Mouse (Mus musculus): ENCODE results near the gene Dnajc11. TPM values are rescaled to one million over a fixed set of nuclear protein-coding genes. Genes with fewer than 3 reads are reported as not detected.

Gene Dnajc11
- polyA plus RNA-seq, 1 experiment from 2014 or later, result 73.8 TPM

DNA sequence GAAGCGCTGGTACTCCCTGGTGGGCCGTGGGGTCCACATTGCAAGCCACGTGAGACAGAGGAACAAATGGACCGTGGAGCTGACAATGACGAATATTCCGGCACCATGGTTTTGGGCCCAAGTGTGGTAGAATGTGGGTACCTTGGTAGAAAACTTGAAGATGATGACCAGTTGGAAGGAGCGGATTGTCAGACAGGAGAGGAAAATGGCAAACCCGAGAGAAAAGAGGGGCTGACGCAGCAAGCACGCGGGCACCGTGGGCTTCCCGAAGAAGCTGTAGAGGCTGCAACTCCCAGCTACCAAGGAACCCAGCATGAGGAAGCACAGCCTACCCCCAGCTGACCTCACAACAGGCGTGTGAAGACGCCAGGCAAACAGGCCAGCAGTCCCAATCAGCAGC is 95.0 kb downstream of the Dnajc11 start:
- H3K4me2 ChIP-seq (replicated peaks; ENCODE audit: low read depth, low read length), result peak overlapping the region; percentile 95
- H3K27me3 ChIP-seq (ENCODE audit: control insufficient read depth, insufficient read depth, low read length), result no peaks in the 10 kb centered on the region; the same call in 1 of the 2 replicates
- no peak overlapping the region for H3K27ac ChIP-seq (ENCODE audit: low read depth, low read length)
- ATAC-seq (ENCODE audit: low FRiP score) (no peak), DNase-seq (ENCODE audit: low spot score) (no peak)
- H3K36me3 ChIP-seq (ENCODE audit: control insufficient read depth, insufficient read depth, low read length), result no peaks in the 10 kb centered on the region
- H3K9me3 ChIP-seq (ENCODE audit: control insufficient read depth, low read length), result no peaks in the 10 kb centered on the region
- peak overlapping the region; percentile 70; the same call in 1 of the 2 replicates for H3K4me3 ChIP-seq (ENCODE audit: low read depth, low read length)
- 61% methylated on average over 15 of the region's 15 CpGs for WGBS
- no peak overlapping the region; the same call in none of the 2 replicates for H3K9ac ChIP-seq (ENCODE audit: low read depth, low read length)
- H3K4me1 ChIP-seq (replicated peaks; ENCODE audit: control insufficient read depth, insufficient read depth, low read length), result peaks cover 24% of the 10 kb centered on the region

DNA sequence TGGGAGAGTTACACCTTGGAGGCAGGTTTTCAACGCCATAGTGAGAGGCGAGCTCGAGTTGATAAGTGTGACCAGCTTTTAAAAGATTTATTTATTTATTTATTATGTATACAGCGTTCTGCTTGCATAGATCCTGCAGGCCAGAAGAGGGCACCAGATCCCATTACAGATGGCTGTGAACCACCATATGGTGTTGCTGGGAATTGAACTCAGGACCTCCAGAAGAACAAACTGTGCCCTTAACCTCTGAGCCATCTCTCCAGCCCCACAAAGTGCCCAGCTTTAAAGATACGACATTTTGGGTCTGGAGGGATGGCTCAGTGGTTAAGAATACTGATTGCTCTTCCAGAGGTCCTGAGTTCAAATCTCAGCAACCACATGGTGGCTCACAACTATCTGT is 95.6 kb downstream of the Dnajc11 start:
- no peak for ATAC-seq (ENCODE audit: low FRiP score)
- H3K36me3 ChIP-seq (ENCODE audit: control insufficient read depth, insufficient read depth, low read length), result no peaks in the 10 kb centered on the region

DNA sequence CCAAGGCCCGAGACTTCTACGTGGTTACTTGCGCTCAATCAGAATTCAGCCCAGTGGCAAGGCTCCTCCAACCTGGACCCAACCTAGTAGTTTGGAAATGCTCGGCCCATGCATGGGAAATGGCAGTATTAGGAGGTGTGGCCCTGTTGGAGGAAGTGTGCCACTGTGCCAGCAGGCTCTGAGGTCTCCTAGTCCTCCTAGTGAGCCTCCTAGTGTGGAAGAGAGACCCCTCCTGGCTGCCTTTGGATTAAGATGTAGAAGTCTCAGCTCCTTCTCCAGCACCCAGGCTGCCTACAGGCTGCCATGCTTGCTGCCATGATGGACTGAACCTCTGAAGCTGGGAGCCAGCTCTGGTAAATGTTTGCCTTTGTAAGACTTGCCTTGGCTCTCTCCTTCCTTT is 96.5 kb downstream of the Dnajc11 start:
- H3K9ac ChIP-seq (ENCODE audit: low read depth, low read length), result no peak overlapping the region
- H3K27me3 ChIP-seq (ENCODE audit: control insufficient read depth, insufficient read depth, low read length), result no peaks in the 10 kb centered on the region; the same call in 1 of the 2 replicates
- ATAC-seq (ENCODE audit: low FRiP score), result no peak
- H3K4me1 ChIP-seq (replicated peaks; ENCODE audit: control insufficient read depth, insufficient read depth, low read length), result peaks cover 24% of the 10 kb centered on the region
- WGBS, result 67% methylated on average over 4 of the region's 4 CpGs
- H3K4me2 ChIP-seq (replicated peaks; ENCODE audit: low read depth, low read length), result no peak overlapping the region
- H3K27ac ChIP-seq (ENCODE audit: low read depth, low read length), result no peak overlapping the region
- no peaks in the 10 kb centered on the region for H3K9me3 ChIP-seq (ENCODE audit: control insufficient read depth, low read length)
- no peaks in the 10 kb centered on the region for H3K36me3 ChIP-seq (ENCODE audit: control insufficient read depth, insufficient read depth, low read length)
- H3K4me3 ChIP-seq (ENCODE audit: low read depth, low read length), result no peak overlapping the region
- no peak for DNase-seq (ENCODE audit: low spot score)

More for the DNA sequence above, 95.6 kb downstream of the Dnajc11 start:
- H3K27me3 ChIP-seq (ENCODE audit: control insufficient read depth, insufficient read depth, low read length), result no peaks in the 10 kb centered on the region; the same call in 1 of the 2 replicates
- H3K4me1 ChIP-seq (replicated peaks; ENCODE audit: control insufficient read depth, insufficient read depth, low read length), result peaks cover 24% of the 10 kb centered on the region
- no peak overlapping the region for H3K9ac ChIP-seq (ENCODE audit: low read depth, low read length)
- H3K9me3 ChIP-seq (ENCODE audit: control insufficient read depth, low read length), result no peaks in the 10 kb centered on the region
- 47% methylated on average over 5 of the region's 5 CpGs for WGBS
- H3K4me3 ChIP-seq (ENCODE audit: low read depth, low read length), result no peak overlapping the region
- no peak overlapping the region for H3K27ac ChIP-seq (ENCODE audit: low read depth, low read length)
- H3K4me2 ChIP-seq (replicated peaks; ENCODE audit: low read depth, low read length), result no peak overlapping the region
- no peak for DNase-seq (ENCODE audit: low spot score)

Other genes starting within 250 kb of the Dnajc11 start
- 117 and 130 TPM in 2 replicates for gene Camta1, start 71.8 kb upstream of the Dnajc11 start, polyA plus RNA-seq (2014; fragmentation: Nextera tagmentation; extraction: Ambion mirVana)
- 20.0 and 20.4 TPM in 2 replicates for gene Thap3, start 55.3 kb downstream of the Dnajc11 start, polyA plus RNA-seq (2014; fragmentation: Nextera tagmentation; extraction: Ambion mirVana)
- 15.2 and 19.4 TPM in 2 replicates for gene Phf13, start 62.6 kb downstream of the Dnajc11 start, polyA plus RNA-seq (2014; fragmentation: Nextera tagmentation; extraction: Ambion mirVana)
- 2.7 and 3.0 TPM in 2 replicates for gene Klhl21, start 75.1 kb downstream of the Dnajc11 start, polyA plus RNA-seq (2014; fragmentation: Nextera tagmentation; extraction: Ambion mirVana)
- 18.0 and 19.6 TPM in 2 replicates for gene Zbtb48, start 94.0 kb downstream of the Dnajc11 start, polyA plus RNA-seq (2014; fragmentation: Nextera tagmentation; extraction: Ambion mirVana)
- gene Tas1r1, start 104.9 kb downstream of the Dnajc11 start, polyA plus RNA-seq (2014; fragmentation: Nextera tagmentation; extraction: Ambion mirVana), result 0.62 and 0.84 TPM in 2 replicates
- 23.2 and 25.6 TPM in 2 replicates for gene Nol9, start 105.6 kb downstream of the Dnajc11 start, polyA plus RNA-seq (2014; fragmentation: Nextera tagmentation; extraction: Ambion mirVana)
- gene Plekhg5, start 138.8 kb downstream of the Dnajc11 start, polyA plus RNA-seq (2014; fragmentation: Nextera tagmentation; extraction: Ambion mirVana), result 4.0 and 4.6 TPM in 2 replicates
- gene Tnfrsf25, start 182.2 kb downstream of the Dnajc11 start, polyA plus RNA-seq (2014; fragmentation: Nextera tagmentation; extraction: Ambion mirVana), result 0.18 and 0.28 TPM in 2 replicates
- gene Espn, start 218.7 kb downstream of the Dnajc11 start, polyA plus RNA-seq (2014; fragmentation: Nextera tagmentation; extraction: Ambion mirVana), result 1.4 and 2.0 TPM in 2 replicates
- 2.7 and 4.3 TPM in 2 replicates for gene Hes2, start 225.2 kb downstream of the Dnajc11 start, polyA plus RNA-seq (2014; fragmentation: Nextera tagmentation; extraction: Ambion mirVana)
- gene Acot7, start 244.4 kb downstream of the Dnajc11 start, polyA plus RNA-seq (2014; fragmentation: Nextera tagmentation; extraction: Ambion mirVana), result 116 and 125 TPM in 2 replicates